Mouse (Mus musculus) megakaryocyte, embryonic 14.5 days (primary cell): ENCODE measurements at regions not wholly inside any gene's neighbourhood (a gene's known extent, or its start where the extent isn't known, plus 50 kb on each side); places are given as distances from the start of the nearest gene placed in this dataset.

Experiments
- FLI1 ChIP-seq: IDR thresholded peaks from 2 replicates; pipeline ENCODE4 v1.6.1; 2012; ENCODE audit warnings: low read length, inconsistent platforms, mixed read lengths
- GATA1 ChIP-seq: IDR thresholded peaks from 3 replicates; pipeline ENCODE4 v1.6.1; 2012; ENCODE audit warnings: mixed read lengths, low read length, inconsistent platforms, borderline replicate concordance

- TF ChIP-seq GATA1 (no peak), FLI1 (peak; percentile 41; the same call in 1 of the 2 replicates)
These were observed 209.3 kb upstream of the Tgfbr2 start for GRCm38 (mm10) chr9:116384176-116385076.
